Mouse (Mus musculus) bone marrow, adult 2 months (tissue): ENCODE measurements around the gene Lix1l. TPM values are rescaled to one million over a fixed set of nuclear protein-coding genes. Genes with fewer than 3 reads are reported as not detected.
A peak's percentile ranks its signal among the peaks of the same experiment; 100 is the strongest.

Experiments used
- H3K27ac ChIP-seq: fragments of 200-500 bp; 2 replicates; pipeline ENCODE4 v1.5.1; 2012; ENCODE audit warnings: low read depth, mild to moderate bottlenecking, control low read depth, inconsistent platforms, low read length; ENCODE audit not compliant: control insufficient read depth, poor library complexity, insufficient read depth
- H3K4me1 ChIP-seq: fragments of 200-500 bp; 2 replicates; pipeline ENCODE4 v1.6.1; 2011; ENCODE audit warnings: low read length; ENCODE audit not compliant: control insufficient read depth, insufficient read depth
- H3K4me3 ChIP-seq: fragments of 200-500 bp; replicated peaks from 2 replicates; pipeline ENCODE3; 2011; ENCODE audit warnings: mild to moderate bottlenecking, low read depth, low read length, control low read depth; ENCODE audit not compliant: control insufficient read depth
- CTCF ChIP-seq: fragments of 200-500 bp; IDR thresholded peaks from 2 replicates; pipeline ENCODE4 v1.5.1; 2011; ENCODE audit warnings: low read length, control low read depth; ENCODE audit not compliant: control insufficient read depth, insufficient read depth
- POLR2A ChIP-seq: fragments of 200-500 bp; IDR thresholded peaks from 2 replicates; pipeline ENCODE4 v1.6.1; 2011; ENCODE audit warnings: low read depth, mild to moderate bottlenecking, control low read depth, low read length, borderline replicate concordance; ENCODE audit not compliant: control insufficient read depth
- WGBS: fragments of 180-500 bp; shearing (Covaris S2); methylation state at CpG from one replicate; pipeline ENCODE4 v1.1.7; 2018; 5-methylcytosine and 5-hydroxymethylcytosine counted together
- polyA plus RNA-seq: library from polyadenylated mRNA; stranded (reverse); fragments of >200 nt; gene quantifications from 2 replicates; pipeline ENCODE4 v1.2.4, GENCODE M21; 2011; ENCODE audit warnings: low replicate concordance; ENCODE audit not compliant: missing spikeins, insufficient read depth, insufficient read length

The Lix1l gene
- polyA plus RNA-seq, 1 experiment, result 5.7 TPM

GRCm38 (mm10) chr3:96666916-96667315 lies 66.0 kb downstream of the Lix1l start:
- H3K4me1 ChIP-seq, result no peaks in the 10 kb centered on the region
- TF ChIP-seq CTCF (no peak), POLR2A (no peak)
- H3K4me3 ChIP-seq, result no peak overlapping the region
- WGBS, result 90% methylated on average over 5 of the region's 5 CpGs
- no peak overlapping the region for H3K27ac ChIP-seq

- Histone ChIP-seq H3K27ac (no peak overlapping the region), H3K4me3 (no peak overlapping the region), H3K4me1 (no peaks in the 10 kb centered on the region)
- TF ChIP-seq POLR2A (no peak), CTCF (peak; percentile 49)
- WGBS, result 38% methylated on average over 1 of the region's 1 CpGs
These were observed 66.4 kb downstream of the Lix1l start for GRCm38 (mm10) chr3:96667316-96667715.

- Histone ChIP-seq H3K4me3 (no peak overlapping the region), H3K4me1 (no peaks in the 10 kb centered on the region), H3K27ac (no peak overlapping the region)
- WGBS, result 90% methylated on average over 5 of the region's 5 CpGs
- no peak for TF ChIP-seq CTCF
- no peak for TF ChIP-seq POLR2A
These were observed 67.6 kb downstream of the Lix1l start for GRCm38 (mm10) chr3:96668424-96669067.

GRCm38 (mm10) chr3:96669727-96670468 lies 68.9 kb downstream of the Lix1l start, which contains the start of gene Ankrd35:
Ankrd35 (plus strand) TSS chr3:96670131.
- Histone ChIP-seq H3K4me3 (peak within 1 kb of the TSS; percentile 48), H3K4me1 (no peaks in the 10 kb centered on the region), H3K27ac (no peak within 1 kb of the TSS)
- 7% methylated on average over 35 of the region's 35 CpGs for WGBS
- no peak for TF ChIP-seq POLR2A
- no peak for TF ChIP-seq CTCF

- no peaks in the 10 kb centered on the region for H3K4me1 ChIP-seq
- no peak overlapping the region for H3K4me3 ChIP-seq
- TF ChIP-seq POLR2A (no peak), CTCF (no peak)
- no peak overlapping the region for H3K27ac ChIP-seq
- WGBS, result 93% methylated on average over 5 of the region's 5 CpGs
These were observed 70.6 kb downstream of the Lix1l start for GRCm38 (mm10) chr3:96671519-96671918.

GRCm38 (mm10) chr3:96673514-96673913 lies 72.6 kb downstream of the Lix1l start:
- H3K27ac ChIP-seq, result no peak overlapping the region
- TF ChIP-seq CTCF (no peak), POLR2A (no peak)
- no peaks in the 10 kb centered on the region for H3K4me1 ChIP-seq
- WGBS, result 82% methylated on average over 4 of the region's 4 CpGs
- H3K4me3 ChIP-seq, result no peak overlapping the region

GRCm38 (mm10) chr3:96674442-96674841 lies 73.5 kb downstream of the Lix1l start:
- no peak overlapping the region for H3K4me3 ChIP-seq
- TF ChIP-seq POLR2A (no peak), CTCF (no peak)
- no peak overlapping the region for H3K27ac ChIP-seq
- no peaks in the 10 kb centered on the region for H3K4me1 ChIP-seq
- 74% methylated on average over 8 of the region's 8 CpGs for WGBS

GRCm38 (mm10) chr3:96675171-96675570 lies 74.2 kb downstream of the Lix1l start:
- TF ChIP-seq CTCF (no peak), POLR2A (no peak)
- H3K27ac ChIP-seq, result no peak overlapping the region
- H3K4me3 ChIP-seq, result no peak overlapping the region
- 41% methylated on average over 3 of the region's 3 CpGs for WGBS
- H3K4me1 ChIP-seq, result no peaks in the 10 kb centered on the region
